Mouse (Mus musculus) frontal cortex, postnatal 25 days (tissue): ENCODE measurements around the gene Wdpcp.

Experiments
- DNase-seq, 2 experiments: peaks; one replicate each; pipeline ENCODE4 v3.0.0; 2022; ENCODE audit warnings: low spot score in 2 of 2

Gene Wdpcp

DNA sequence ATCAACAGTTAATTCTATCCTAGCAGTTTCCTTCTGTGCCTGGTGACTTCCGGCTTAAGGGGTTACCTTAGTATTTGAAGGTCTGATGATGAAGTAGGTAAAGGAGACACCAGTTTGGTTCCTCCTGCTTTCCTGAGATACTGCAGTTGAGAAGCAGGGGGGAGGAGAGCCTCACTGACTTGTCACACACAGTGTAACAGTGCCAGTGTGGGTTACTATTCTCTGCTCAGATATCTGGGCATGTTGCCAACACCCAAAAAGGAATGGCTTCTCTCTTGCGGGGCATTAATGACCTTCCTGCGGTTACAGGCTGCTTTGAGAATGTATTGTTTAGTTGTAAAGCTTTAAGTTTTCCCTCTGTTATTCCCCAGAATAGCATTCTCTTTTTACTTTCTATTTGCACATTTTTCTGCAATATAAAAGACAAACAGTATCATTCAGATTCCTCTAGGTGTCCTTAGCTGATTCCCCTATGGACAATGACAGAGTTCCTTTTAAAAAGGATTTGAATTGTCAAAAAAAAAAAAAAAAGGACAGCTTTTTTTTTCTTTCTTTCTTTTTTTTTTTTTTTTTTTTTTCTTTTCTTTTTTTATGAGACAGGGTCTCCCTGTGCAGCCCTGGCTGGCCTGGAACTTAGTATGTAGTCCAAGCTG is 2.5 kb upstream of the Wdpcp start:
- DNase-seq: no peak

DNA sequence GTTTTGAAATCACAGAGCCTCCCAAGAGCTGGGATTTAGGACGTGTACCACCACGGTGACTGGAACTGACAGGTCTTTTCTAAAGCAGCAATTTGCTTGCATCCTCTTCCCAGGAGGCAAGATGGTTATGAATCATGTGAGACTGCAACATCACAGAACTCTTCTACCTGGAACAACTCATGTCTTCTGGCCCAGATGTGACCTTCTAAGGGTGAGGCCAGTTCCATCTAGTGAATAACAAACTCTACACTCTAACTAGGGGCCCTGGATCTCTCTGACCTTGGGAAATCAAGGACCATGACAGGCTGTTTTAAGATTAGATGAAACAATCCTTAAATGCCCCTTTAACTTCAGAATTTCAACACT is 1.9 kb upstream of the Wdpcp start:
- DNase-seq: no peak

DNA sequence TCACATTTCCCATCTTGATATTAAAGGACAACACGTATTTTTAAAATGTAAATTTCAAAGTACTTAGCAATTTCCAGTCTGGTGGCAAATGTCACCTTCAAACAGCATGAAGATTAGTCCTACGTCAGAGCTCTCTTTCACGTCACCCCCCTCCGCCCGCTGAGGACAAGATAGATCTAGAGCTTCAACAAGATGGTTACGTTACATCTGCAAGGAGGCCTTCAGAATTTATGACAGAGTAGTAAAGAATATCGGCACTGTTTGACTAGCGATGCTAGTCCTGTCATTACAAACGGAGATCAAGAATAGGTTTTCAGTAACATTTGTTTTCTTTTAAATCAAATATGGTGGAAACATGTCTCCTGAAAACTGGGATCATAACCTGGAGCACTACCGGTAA is 1.1 kb upstream of the Wdpcp start:
- DNase-seq: no peak

- DNase-seq: no peak
Measured at GRCm38 (mm10) chr11:21581472-21581871, 9.4 kb downstream of the Wdpcp start.

GRCm38 (mm10) chr11:21583286-21583685 is 11.3 kb downstream of the Wdpcp start:
- DNase-seq: no peak

GRCm38 (mm10) chr11:21602497-21602896 is 30.5 kb downstream of the Wdpcp start:
- DNase-seq: no peak

GRCm38 (mm10) chr11:21615915-21616314 is 43.9 kb downstream of the Wdpcp start:
- no peak for DNase-seq

- DNase-seq: no peak
Measured at GRCm38 (mm10) chr11:21634171-21634907, 62.3 kb downstream of the Wdpcp start.

- no peak for DNase-seq
Measured at GRCm38 (mm10) chr11:21638341-21638740, 66.3 kb downstream of the Wdpcp start.

DNA sequence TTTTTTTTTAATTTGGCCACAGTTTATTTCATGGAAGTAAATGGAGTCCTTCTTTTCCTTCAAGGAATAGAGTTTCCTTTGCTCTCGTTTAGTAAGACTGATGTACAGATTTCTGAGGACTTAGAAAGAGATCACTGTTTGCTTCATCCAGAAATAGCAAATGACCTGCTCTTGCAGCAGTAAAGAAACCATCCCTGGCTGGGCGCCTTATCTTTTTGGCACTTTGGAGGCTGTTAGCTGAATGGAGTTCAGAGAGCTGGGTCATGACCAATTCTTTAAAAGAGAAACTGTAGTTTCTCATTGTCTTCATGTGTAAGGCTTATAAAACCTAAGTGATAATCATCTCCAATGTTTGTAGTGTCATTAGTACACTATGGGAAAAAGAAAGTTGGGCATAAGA is 67.5 kb downstream of the Wdpcp start:
- no peak for DNase-seq

DNA sequence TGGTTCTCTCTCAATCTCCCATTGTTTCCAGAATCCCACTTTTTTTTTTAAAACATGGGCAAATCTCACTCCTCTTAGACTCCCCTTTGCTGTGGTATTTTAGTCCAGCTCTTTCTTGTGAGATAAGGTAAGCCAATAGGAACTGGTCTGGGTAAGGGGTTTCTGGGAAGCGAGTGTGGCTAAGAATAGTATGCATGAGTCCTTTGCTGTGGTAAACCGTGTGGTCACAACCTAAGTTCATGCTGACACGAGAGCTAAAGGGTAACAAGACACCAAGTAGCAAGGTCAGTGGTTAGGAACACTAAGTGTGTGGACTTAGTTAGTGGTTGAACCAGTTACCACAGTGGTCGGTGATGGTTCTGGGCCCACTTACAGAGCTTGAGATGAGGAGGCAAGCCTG is 72.2 kb downstream of the Wdpcp start:
- no peak for DNase-seq

DNA sequence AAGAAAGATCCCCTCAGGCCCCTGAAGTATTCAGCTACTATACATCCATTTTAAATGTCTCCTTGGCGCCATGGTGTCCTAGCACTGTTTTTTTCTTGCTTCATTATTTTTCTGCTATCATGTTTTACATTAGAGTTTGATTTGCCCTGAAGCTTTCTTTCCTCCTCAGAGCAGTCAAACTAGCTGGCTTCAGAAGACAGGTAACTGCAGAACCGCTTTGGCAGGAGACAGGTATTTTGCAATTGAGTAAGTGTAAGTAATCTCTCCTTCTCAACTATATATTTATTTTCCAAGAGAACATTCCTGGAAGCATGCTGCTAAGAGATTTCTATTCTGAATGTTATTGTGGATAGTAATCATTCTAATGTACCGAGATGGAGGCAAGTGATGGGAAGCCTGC is 74.1 kb downstream of the Wdpcp start:
- DNase-seq: no peak

DNA sequence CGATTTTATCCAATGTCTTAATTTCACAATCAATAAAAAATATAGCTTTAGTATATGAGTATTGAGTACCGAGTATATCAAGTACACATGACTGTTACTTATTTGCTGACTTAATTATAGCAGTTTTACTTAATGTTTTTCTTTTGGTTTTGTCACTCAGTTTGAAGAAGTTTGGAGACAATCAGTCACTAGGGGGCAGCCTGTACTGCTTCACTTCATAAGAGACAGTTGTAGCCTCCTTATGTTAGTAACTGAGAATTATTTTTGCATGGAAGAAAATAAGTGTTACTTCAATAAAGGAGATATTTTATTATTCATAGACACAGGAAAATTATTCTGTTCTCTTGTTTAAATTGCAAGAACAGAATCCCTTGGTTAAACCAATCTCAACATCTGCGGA is 87.0 kb downstream of the Wdpcp start:
- DNase-seq: no peak

DNA sequence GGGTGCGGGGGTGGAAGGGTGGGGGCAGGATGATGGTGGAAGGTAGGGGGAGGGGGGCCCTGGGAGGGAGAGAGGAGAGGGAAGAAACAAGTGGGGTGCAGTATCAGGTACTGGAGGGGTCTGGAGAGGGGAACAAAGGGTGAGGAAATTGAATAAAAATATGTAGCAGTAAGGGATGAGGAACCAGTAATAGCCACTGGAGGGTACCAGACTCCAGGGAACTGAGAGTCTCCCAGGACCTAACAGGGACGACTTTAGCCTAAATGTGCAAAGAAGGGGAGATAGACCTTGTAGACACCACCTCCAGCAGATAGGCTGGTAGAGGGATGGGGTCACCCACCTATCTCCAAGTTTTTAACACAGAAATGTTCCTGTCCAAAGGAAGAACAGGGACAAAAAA is 105.0 kb downstream of the Wdpcp start:
- no peak for DNase-seq

- no peak for DNase-seq
Measured at GRCm38 (mm10) chr11:21688441-21688840, 116.4 kb downstream of the Wdpcp start.

- no peak for DNase-seq
Measured at GRCm38 (mm10) chr11:21690730-21691129, 118.7 kb downstream of the Wdpcp start.

DNA sequence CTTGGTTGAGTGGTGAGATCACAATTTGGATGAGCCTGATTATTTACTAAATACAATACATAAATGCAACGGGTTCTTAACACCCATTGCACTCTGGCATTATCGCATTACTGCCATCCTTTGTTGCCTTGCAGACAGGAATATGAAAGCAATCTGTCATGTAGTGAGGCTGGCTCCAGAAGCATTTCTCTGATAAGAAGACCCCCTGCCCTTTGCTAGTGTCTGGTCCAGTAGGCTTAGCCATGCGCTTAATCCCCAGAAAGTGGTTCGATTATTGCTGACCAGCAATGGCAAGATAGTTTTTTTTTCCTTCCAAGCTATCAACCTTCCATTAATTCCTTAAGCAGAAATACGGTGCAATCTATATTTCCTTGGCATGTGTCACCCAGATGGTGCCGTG is 122.1 kb downstream of the Wdpcp start:
- no peak for DNase-seq

GRCm38 (mm10) chr11:21697642-21698041 is 125.6 kb downstream of the Wdpcp start:
- DNase-seq: no peak

- DNase-seq: no peak
Measured at GRCm38 (mm10) chr11:21713508-21713907, 141.5 kb downstream of the Wdpcp start.

- no peak for DNase-seq
Measured at GRCm38 (mm10) chr11:21714065-21714464, 142.0 kb downstream of the Wdpcp start.

DNA sequence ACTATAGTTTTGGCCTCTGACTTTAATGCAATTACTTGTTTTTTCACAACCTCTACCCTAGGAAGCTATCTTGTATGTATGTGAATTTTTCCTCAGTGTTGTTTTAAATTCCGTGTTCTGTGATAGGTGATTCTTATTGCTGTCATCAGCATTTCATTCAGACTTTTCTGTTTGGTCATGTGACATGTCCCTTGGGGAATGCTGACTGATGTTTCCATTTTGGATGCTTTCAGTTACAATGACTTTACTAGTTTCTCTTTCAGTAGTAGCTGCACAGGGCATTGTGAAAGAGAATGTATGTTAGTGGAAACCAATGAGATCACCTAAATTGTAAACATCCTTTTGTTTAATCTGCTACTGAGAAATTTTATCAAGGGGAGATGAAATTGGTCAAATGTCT is 154.3 kb downstream of the Wdpcp start:
- DNase-seq: no peak

- no peak for DNase-seq
Measured at GRCm38 (mm10) chr11:21729056-21729455, 157.0 kb downstream of the Wdpcp start.

DNA sequence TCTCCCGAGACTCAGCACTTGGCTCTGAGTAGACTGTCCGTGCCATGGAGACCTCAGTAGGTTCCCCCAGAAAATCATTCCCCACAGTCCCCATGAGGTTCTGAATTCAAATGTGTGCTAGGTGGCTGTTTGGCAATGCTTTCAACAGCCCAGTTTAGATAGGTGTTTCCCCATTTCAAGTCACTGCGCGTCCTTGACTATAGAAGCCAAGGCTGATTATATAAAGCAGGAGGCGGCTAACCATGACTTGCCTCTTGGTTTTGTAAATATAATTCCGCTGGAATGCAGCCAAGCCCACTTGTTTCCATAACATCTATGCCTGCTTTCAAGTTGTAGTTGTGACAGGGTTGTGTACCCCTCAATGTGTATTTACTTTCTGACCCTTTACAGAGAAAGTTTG is 157.9 kb downstream of the Wdpcp start:
- DNase-seq: no peak

DNA sequence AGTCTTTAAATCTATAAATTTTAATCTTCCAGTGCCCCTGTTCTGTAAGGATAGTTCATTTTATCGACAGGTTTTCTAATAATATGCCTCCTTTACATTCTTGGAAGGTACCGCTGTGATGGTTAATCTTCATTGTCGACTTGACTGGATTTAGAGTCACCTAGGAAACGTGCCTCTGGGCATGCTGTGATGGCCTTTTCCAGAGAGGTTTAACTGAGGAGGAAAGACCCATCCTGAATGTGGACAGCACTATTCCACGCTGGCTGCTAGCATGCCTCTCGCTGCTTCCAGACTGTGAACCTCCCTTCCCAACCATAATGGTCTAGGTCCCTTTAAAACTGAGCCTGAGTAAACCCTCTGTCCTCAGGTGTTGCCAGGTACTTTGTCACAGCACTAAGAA is 163.2 kb downstream of the Wdpcp start:
- no peak for DNase-seq
